Mouse (Mus musculus): ENCODE results near the gene Elf3.

The Elf3 gene

GRCm38 (mm10) chr1:135256299-135256698 lies 2.1 kb downstream of the Elf3 start:
- TF ChIP-seq GATA4 (IDR thresholded peaks at IDR 0.05; ENCODE audit: insufficient replicate concordance, low read length), result no peak

GRCm38 (mm10) chr1:135252854-135253253 lies 5.5 kb downstream of the Elf3 start:
- no peak for TF ChIP-seq GATA4 (IDR thresholded peaks at IDR 0.05; ENCODE audit: insufficient replicate concordance, low read length)

- TF ChIP-seq GATA4 (IDR thresholded peaks at IDR 0.05; ENCODE audit: insufficient replicate concordance, low read length), result no peak
These were observed 7.0 kb downstream of the Elf3 start for GRCm38 (mm10) chr1:135251405-135251804.

GRCm38 (mm10) chr1:135250706-135251105 lies 7.7 kb downstream of the Elf3 start:
- TF ChIP-seq GATA4 (IDR thresholded peaks at IDR 0.05; ENCODE audit: insufficient replicate concordance, low read length), result no peak

GRCm38 (mm10) chr1:135248434-135248850 lies 9.9 kb downstream of the Elf3 start:
- TF ChIP-seq GATA4 (IDR thresholded peaks at IDR 0.05; ENCODE audit: insufficient replicate concordance, low read length), result no peak

- no peak for TF ChIP-seq GATA4 (IDR thresholded peaks at IDR 0.05; ENCODE audit: insufficient replicate concordance, low read length)
These were observed 14.4 kb downstream of the Elf3 start for GRCm38 (mm10) chr1:135244014-135244413.

- no peak for TF ChIP-seq GATA4 (IDR thresholded peaks at IDR 0.05; ENCODE audit: insufficient replicate concordance, low read length)
These were observed 21.1 kb downstream of the Elf3 start for GRCm38 (mm10) chr1:135237131-135237851.

GRCm38 (mm10) chr1:135234771-135235170 lies 23.6 kb downstream of the Elf3 start:
- no peak for TF ChIP-seq GATA4 (IDR thresholded peaks at IDR 0.05; ENCODE audit: insufficient replicate concordance, low read length)

GRCm38 (mm10) chr1:135233961-135234360 lies 24.4 kb downstream of the Elf3 start:
- TF ChIP-seq GATA4 (IDR thresholded peaks at IDR 0.05; ENCODE audit: insufficient replicate concordance, low read length), result no peak

- TF ChIP-seq GATA4 (IDR thresholded peaks at IDR 0.05; ENCODE audit: insufficient replicate concordance, low read length), result no peak
These were observed 30.9 kb downstream of the Elf3 start for GRCm38 (mm10) chr1:135227339-135227950.

- no peak for TF ChIP-seq GATA4 (IDR thresholded peaks at IDR 0.05; ENCODE audit: insufficient replicate concordance, low read length)
These were observed 33.3 kb downstream of the Elf3 start for GRCm38 (mm10) chr1:135224981-135225604.

- no peak for TF ChIP-seq GATA4 (IDR thresholded peaks at IDR 0.05; ENCODE audit: insufficient replicate concordance, low read length)
These were observed 34.2 kb downstream of the Elf3 start for GRCm38 (mm10) chr1:135224147-135224546.

- no peak for TF ChIP-seq GATA4 (IDR thresholded peaks at IDR 0.05; ENCODE audit: insufficient replicate concordance, low read length)
These were observed 40.6 kb downstream of the Elf3 start for GRCm38 (mm10) chr1:135217607-135218233.

- TF ChIP-seq GATA4 (IDR thresholded peaks at IDR 0.05; ENCODE audit: insufficient replicate concordance, low read length), result no peak
These were observed 44.4 kb downstream of the Elf3 start for GRCm38 (mm10) chr1:135213772-135214640.

GRCm38 (mm10) chr1:135210421-135210820 lies 47.9 kb downstream of the Elf3 start:
- no peak for TF ChIP-seq GATA4 (IDR thresholded peaks at IDR 0.05; ENCODE audit: insufficient replicate concordance, low read length)
